Mouse (Mus musculus) myocyte (in vitro differentiated cells): ENCODE data around the gene Tasp1.

Experiments used
- CEBPB ChIP-seq: IDR thresholded peaks from 2 replicates; pipeline ENCODE4 v1.6.1; 2011; ENCODE audit warnings: mild to moderate bottlenecking, moderate library complexity; ENCODE audit not compliant: poor library complexity, insufficient read depth, severe bottlenecking
- E2F4 ChIP-seq: IDR thresholded peaks from one replicate; pipeline ENCODE4 v1.6.1; 2011; ENCODE audit warnings: mild to moderate bottlenecking, control low read depth, moderate library complexity; ENCODE audit not compliant: insufficient read depth
- MAX ChIP-seq: IDR thresholded peaks from one replicate; pipeline ENCODE4 v1.6.1; 2011; ENCODE audit warnings: low read depth, mild to moderate bottlenecking, control low read depth
- MYOD1 ChIP-seq, 3 experiments: IDR thresholded peaks; one replicate each; pipeline ENCODE4 v1.6.1; 2011; ENCODE audit warnings: control low read depth in 2 of 3, low read depth in 2 of 3, mild to moderate bottlenecking in 2 of 3, moderate library complexity in 1 of 3; ENCODE audit not compliant: insufficient read length in 2 of 3, control insufficient read depth in 1 of 3
- MYOG ChIP-seq, 3 experiments: IDR thresholded peaks; one replicate each; pipeline ENCODE4 v1.6.1; 2011; ENCODE audit warnings: control low read depth in 2 of 3, low read depth in 2 of 3, mild to moderate bottlenecking in 2 of 3; ENCODE audit not compliant: insufficient read length in 2 of 3, control insufficient read depth in 1 of 3, insufficient read depth in 1 of 3
- POLR2A ChIP-seq: IDR thresholded peaks from one replicate; pipeline ENCODE4 v1.6.1; 2011; ENCODE audit warnings: low read depth, mild to moderate bottlenecking, control low read depth, moderate library complexity; ENCODE audit not compliant: insufficient read length
- TCF12 ChIP-seq: IDR thresholded peaks from one replicate; pipeline ENCODE4 v1.6.1; 2011; ENCODE audit warnings: mild to moderate bottlenecking, control low read depth; ENCODE audit not compliant: poor library complexity, insufficient read depth, severe bottlenecking
- USF1 ChIP-seq: IDR thresholded peaks from one replicate; pipeline ENCODE4 v1.6.1; 2011; ENCODE audit warnings: low read depth, mild to moderate bottlenecking, control low read depth, moderate library complexity

GRCm38 (mm10) chr2:140100551-140101474 is 34.2 kb upstream of the Tasp1 start:
- no peak for TF ChIP-seq POLR2A
- TF ChIP-seq USF1 = no peak
- no peak for TF ChIP-seq TCF12
- TF ChIP-seq CEBPB = no peak
- TF ChIP-seq MYOD1 (IDR thresholded peaks at IDR 0.05; ENCODE audit: control insufficient read depth in 1 of 3, insufficient read length in 2 of 3, low read depth in 2 of 3) = no peak
- no peak for TF ChIP-seq MAX
- TF ChIP-seq MYOG (IDR thresholded peaks at IDR 0.05; ENCODE audit: control insufficient read depth in 1 of 3, insufficient read depth in 1 of 3, insufficient read length in 2 of 3, low read depth in 2 of 3) = no peak
- no peak for TF ChIP-seq E2F4
